ENCODE assay signal across 12 mouse cellular contexts in the genomic region with DNA sequence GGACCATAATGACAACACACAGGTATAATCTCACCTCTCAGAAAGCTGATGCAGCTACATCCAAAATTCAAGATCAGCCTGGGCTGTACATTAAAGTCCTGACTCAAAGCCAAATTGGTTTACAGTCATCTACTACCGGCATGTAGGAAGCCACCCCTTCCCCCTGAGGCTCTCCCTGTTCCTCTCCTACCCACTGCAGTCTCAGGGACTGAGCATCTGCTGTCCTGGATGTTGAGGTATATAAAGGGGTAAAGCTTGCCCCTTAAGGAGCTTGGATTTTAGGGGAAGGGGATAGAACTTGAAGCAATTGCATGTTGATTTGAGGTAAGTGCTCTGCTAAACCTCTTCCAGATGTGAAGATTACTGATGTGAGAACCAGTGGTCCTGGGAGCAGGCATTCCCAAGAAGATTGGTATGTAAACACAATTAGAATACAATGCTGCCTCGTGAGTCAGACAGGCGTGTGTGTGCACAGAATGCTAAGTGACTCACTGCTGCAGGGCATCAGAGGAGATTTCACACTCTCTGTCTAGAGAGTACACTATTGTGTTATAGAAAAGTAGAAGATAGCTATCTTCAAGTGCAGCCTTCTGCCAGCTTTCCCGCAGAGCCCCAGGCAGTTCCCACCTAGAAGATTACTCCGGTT.
DNase-seq lines count a peak whose midpoint lies in the region; ATAC-seq lines count a peak whose summit lies in the region.
"Had no signal": no experiment of that assay in that cellular context is flagged by ENCODE, and none has a peak within 500 bp of the region (broad histone marks: within the 10 kb centered on the region; RNA-seq: fewer than 3 reads in every experiment).

No protein-coding gene starts in this region.

- peak; percentile 45; the same call in 1 of the 2 replicates for ATAC-seq in forebrain, embryonic 13.5 days
- ATAC-seq in hindbrain, embryonic 13.5 days (ENCODE audit: low FRiP score) = peak; percentile 85
- peak; percentile 84 for ATAC-seq in neural tube, embryonic 13.5 days (ENCODE audit: low read depth)
- no peak for ATAC-seq in monocyte, adult 5-6 weeks (replicated peaks; ENCODE audit: insufficient number of reproducible peaks, low FRiP score, low TSS enrichment, poor library complexity, severe bottlenecking)
- ATAC-seq: intestine, embryonic 16.5 days had no signal

- H3K4me2 ChIP-seq in forebrain, embryonic 13.5 days = no peak overlapping the region
- H3K4me2 ChIP-seq in hindbrain, embryonic 13.5 days = no peak overlapping the region
- no peak overlapping the region for H3K4me2 ChIP-seq in neural tube, embryonic 13.5 days
- H3K4me2 ChIP-seq: lung, embryonic 14.5 days had no signal

- H3K27me3 ChIP-seq in forebrain, embryonic 13.5 days = no peaks in the 10 kb centered on the region
- H3K27me3 ChIP-seq in forebrain, embryonic 10.5 days (ENCODE audit: poor library complexity, severe bottlenecking) = no peaks in the 10 kb centered on the region
- no peaks in the 10 kb centered on the region for H3K27me3 ChIP-seq in hindbrain, embryonic 13.5 days
- H3K27me3 ChIP-seq in neural tube, embryonic 13.5 days = no peaks in the 10 kb centered on the region

- H3K36me3 ChIP-seq in forebrain, embryonic 13.5 days (ENCODE audit: poor library complexity, severe bottlenecking) = no peaks in the 10 kb centered on the region
- H3K36me3 ChIP-seq in forebrain, embryonic 10.5 days (replicated peaks) = no peaks in the 10 kb centered on the region
- H3K36me3 ChIP-seq in hindbrain, embryonic 13.5 days = no peaks in the 10 kb centered on the region
- no peaks in the 10 kb centered on the region for H3K36me3 ChIP-seq in neural tube, embryonic 13.5 days

- no peak for DNase-seq in forebrain, embryonic 10.5 days (ENCODE audit: extremely low spot score, low spot score)
- DNase-seq in embryo, embryonic 11.5 days (ENCODE audit: low read depth, low spot score) = peak; percentile 38
- DNase-seq in kidney, adult 8-10 months = no peak
- no peak for DNase-seq in cerebellum, adult 18-20 months
- DNase-seq: gastrocnemius, adult 2 months; layer of hippocampus, postnatal 36 days; lung, embryonic 14.5 days had no signal

- 34% methylated on average over 5 of the region's 5 CpGs for WGBS in forebrain, embryonic 13.5 days
- WGBS in forebrain, embryonic 10.5 days = 57% methylated on average over 5 of the region's 5 CpGs
- 15% methylated on average over 5 of the region's 5 CpGs for WGBS in hindbrain, embryonic 13.5 days
- WGBS in neural tube, embryonic 13.5 days = 23% methylated on average over 5 of the region's 5 CpGs

- no peak overlapping the region for H3K4me3 ChIP-seq in forebrain, embryonic 13.5 days
- no peak overlapping the region for H3K4me3 ChIP-seq in forebrain, embryonic 10.5 days
- no peak overlapping the region for H3K4me3 ChIP-seq in hindbrain, embryonic 13.5 days
- no peak overlapping the region for H3K4me3 ChIP-seq in neural tube, embryonic 13.5 days
- H3K4me3 ChIP-seq: gastrocnemius, adult 2 months had no signal

- peaks cover 6% of the 10 kb centered on the region for H3K4me1 ChIP-seq in forebrain, embryonic 13.5 days
- H3K4me1 ChIP-seq in forebrain, embryonic 10.5 days = peaks cover 7% of the 10 kb centered on the region
- peaks cover 8% of the 10 kb centered on the region for H3K4me1 ChIP-seq in hindbrain, embryonic 13.5 days (replicated peaks)
- peaks cover 8% of the 10 kb centered on the region for H3K4me1 ChIP-seq in neural tube, embryonic 13.5 days (replicated peaks)

- H3K9me3 ChIP-seq in forebrain, embryonic 13.5 days (replicated peaks) = no peaks in the 10 kb centered on the region
- H3K9me3 ChIP-seq in forebrain, embryonic 10.5 days = no peaks in the 10 kb centered on the region
- no peaks in the 10 kb centered on the region for H3K9me3 ChIP-seq in hindbrain, embryonic 13.5 days
- no peaks in the 10 kb centered on the region for H3K9me3 ChIP-seq in neural tube, embryonic 13.5 days

- no peak overlapping the region for H3K27ac ChIP-seq in forebrain, embryonic 13.5 days
- no peak overlapping the region for H3K27ac ChIP-seq in forebrain, embryonic 10.5 days
- H3K27ac ChIP-seq in hindbrain, embryonic 13.5 days = peak overlapping the region; percentile 75
- H3K27ac ChIP-seq in neural tube, embryonic 13.5 days (replicated peaks) = peak overlapping the region; percentile 25; the same call in 1 of the 2 replicates
- H3K27ac ChIP-seq: gastrocnemius, adult 2 months had no signal

- H3K9ac ChIP-seq in forebrain, embryonic 13.5 days = no peak overlapping the region
- H3K9ac ChIP-seq in hindbrain, embryonic 13.5 days = no peak overlapping the region
- no peak overlapping the region for H3K9ac ChIP-seq in neural tube, embryonic 13.5 days
- H3K9ac ChIP-seq: lung, embryonic 14.5 days had no signal

Comparison
In these comparisons a context has a peak if more than half of its experiments do, and no peak if none do; other contexts are left out.
1. H3K27ac ChIP-seq: peak in hindbrain, embryonic 13.5 days (single experiment) and neural tube, embryonic 13.5 days (single experiment); none in forebrain, embryonic 13.5 days (single experiment) and forebrain, embryonic 10.5 days (single experiment).